Comparison of ENCODE assay signal across 8 mouse cellular contexts in genomic region chr12:33280805-33281204, GRCm38 (mm10).
DNase-seq lines count a peak whose midpoint lies in the region; ATAC-seq and TF ChIP-seq lines count a peak whose summit lies in the region.
"Had no signal": no experiment of that assay in that cellular context is flagged by ENCODE, and none has a peak within 500 bp of the region (broad histone marks: within the 10 kb centered on the region; RNA-seq: fewer than 3 reads in every experiment).

No protein-coding gene starts in this region.

- H3K4me3 ChIP-seq in midbrain, embryonic 11.5 days (ENCODE audit: low read depth, low read length) = no peak overlapping the region
- H3K4me3 ChIP-seq in midbrain, embryonic 15.5 days = no peak overlapping the region
- no peak overlapping the region for H3K4me3 ChIP-seq in lung, adult 2 months (replicated peaks; ENCODE audit: extremely low read depth, low read depth, low read length)
- H3K4me3 ChIP-seq: midbrain, embryonic 12.5 days had no signal

- TF ChIP-seq POLR2A in lung, adult 2 months (IDR thresholded peaks at IDR 0.05; ENCODE audit: borderline replicate concordance, extremely low read depth, low read depth, low read length) = no peak

- H3K9ac ChIP-seq in midbrain, embryonic 11.5 days (ENCODE audit: low read length) = no peak overlapping the region
- no peak overlapping the region for H3K9ac ChIP-seq in midbrain, embryonic 15.5 days
- H3K9ac ChIP-seq: midbrain, embryonic 12.5 days had no signal

- peaks cover 6% of the 10 kb centered on the region for H3K4me1 ChIP-seq in midbrain, embryonic 11.5 days (ENCODE audit: control insufficient read depth, insufficient read depth, low read length)
- H3K4me1 ChIP-seq in midbrain, embryonic 15.5 days = peaks cover 8% of the 10 kb centered on the region
- H3K4me1 ChIP-seq in lung, adult 2 months (ENCODE audit: control insufficient read depth, insufficient read depth, low read length) = peaks cover 1% of the 10 kb centered on the region; the same call in 1 of the 2 replicates

- H3K36me3 ChIP-seq in midbrain, embryonic 11.5 days (ENCODE audit: control insufficient read depth, insufficient read depth, low read length) = no peaks in the 10 kb centered on the region
- no peaks in the 10 kb centered on the region for H3K36me3 ChIP-seq in midbrain, embryonic 15.5 days (replicated peaks)
- H3K36me3 ChIP-seq: midbrain, embryonic 12.5 days had no signal

- 28% methylated on average over 2 of the region's 2 CpGs for WGBS in midbrain, embryonic 11.5 days
- WGBS in midbrain, embryonic 15.5 days = 40% methylated on average over 2 of the region's 2 CpGs
- 11% methylated on average over 2 of the region's 2 CpGs for WGBS in lung, adult 2 months

- no peak overlapping the region for H3K27ac ChIP-seq in midbrain, embryonic 11.5 days (ENCODE audit: low read depth, low read length)
- H3K27ac ChIP-seq in midbrain, embryonic 15.5 days = no peak overlapping the region
- H3K27ac ChIP-seq: midbrain, embryonic 12.5 days had no signal

- intact Hi-C loops in heart, postnatal 10 days (cut with DNase I) = loop anchor here (1.0 kb wide), 1 partner anchor 53 kb away; no protein-coding TSS in a partner anchor

- H3K4me2 ChIP-seq in midbrain, embryonic 11.5 days = no peak overlapping the region
- H3K4me2 ChIP-seq in midbrain, embryonic 15.5 days = no peak overlapping the region
- H3K4me2 ChIP-seq: midbrain, embryonic 12.5 days had no signal

- peak; percentile 95 for TF ChIP-seq CTCF in lung, adult 2 months (IDR thresholded peaks at IDR 0.05; ENCODE audit: insufficient read depth, low read length)

- ATAC-seq in midbrain, embryonic 11.5 days (ENCODE audit: low FRiP score) = peak; percentile 35; the same call in 1 of the 2 replicates
- ATAC-seq in midbrain, embryonic 15.5 days (replicated peaks) = no peak
- peak; percentile 72 for ATAC-seq in common myeloid progenitor, adult 5-6 weeks (replicated peaks; ENCODE audit: low read depth, poor library complexity, severe bottlenecking)

- H3K9me3 ChIP-seq in midbrain, embryonic 11.5 days (ENCODE audit: control insufficient read depth, low read length) = no peaks in the 10 kb centered on the region
- no peaks in the 10 kb centered on the region for H3K9me3 ChIP-seq in midbrain, embryonic 15.5 days
- H3K9me3 ChIP-seq: midbrain, embryonic 12.5 days had no signal

- no peaks in the 10 kb centered on the region for H3K27me3 ChIP-seq in midbrain, embryonic 11.5 days (ENCODE audit: control insufficient read depth, insufficient read depth, low read length)
- no peaks in the 10 kb centered on the region for H3K27me3 ChIP-seq in midbrain, embryonic 15.5 days (replicated peaks)
- H3K27me3 ChIP-seq: midbrain, embryonic 12.5 days had no signal

- DNase-seq in midbrain, embryonic 11.5 days (ENCODE audit: low spot score, missing footprints) = peak; percentile 98
- DNase-seq in T-cell, adult 2 months (ENCODE audit: low spot score) = peak; percentile 64
- peak; percentile 56 to 79 for DNase-seq in heart, postnatal 10 days
- DNase-seq in lung, adult 2 months = peak; percentile 77
- DNase-seq in right cerebral cortex, postnatal 4 days = peak; percentile 67
